Mouse (Mus musculus): ENCODE measurements around the gene Cntn2.
"Not testable (repeated sequence)": the region's sequence is repeated elsewhere in the genome, so short reads cannot be mapped to it uniquely, and the experiment has no call there.

Cntn2 gene

DNA sequence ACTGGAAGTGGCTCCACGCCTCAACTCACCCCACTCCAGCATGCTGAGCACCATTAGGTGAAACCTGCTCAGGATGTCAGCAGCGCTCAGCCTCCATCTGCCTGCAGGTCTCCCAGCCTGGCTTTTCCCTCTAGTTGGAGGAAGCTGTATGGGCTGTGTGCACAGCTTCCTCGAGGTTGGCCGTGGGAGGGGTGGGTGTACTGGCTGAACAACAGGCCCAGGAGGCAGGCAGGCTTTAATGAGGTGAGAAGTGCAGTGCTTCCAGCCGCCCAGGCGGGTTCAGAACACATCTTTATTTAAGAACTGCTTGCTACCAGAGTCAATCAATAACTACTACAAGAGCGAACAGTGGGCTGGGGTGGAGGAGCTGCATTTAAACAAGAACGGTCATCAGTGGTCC is 31.5 kb downstream of the Cntn2 start:
- DNase-seq (ENCODE audit: low spot score): no peak

DNA sequence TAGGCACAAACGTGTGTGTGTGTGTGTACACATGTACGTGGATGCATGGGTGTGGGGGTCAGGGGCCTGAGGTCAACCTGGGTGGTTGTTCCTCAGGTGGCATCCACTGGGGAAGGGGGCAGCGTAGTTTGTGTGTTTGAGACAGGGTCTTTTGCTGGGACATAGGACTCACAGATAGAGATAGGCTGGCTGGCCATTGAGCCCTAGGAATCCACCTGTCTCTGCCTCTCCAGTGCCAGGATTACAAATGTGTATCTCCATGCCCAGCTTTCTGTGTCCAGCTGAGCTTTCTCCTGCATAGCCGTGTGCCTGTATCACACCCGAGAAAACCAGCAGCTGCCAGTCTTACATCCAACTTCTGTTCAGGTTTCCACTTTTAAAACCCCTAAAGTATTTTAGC is 33.3 kb downstream of the Cntn2 start:
- DNase-seq (ENCODE audit: low spot score): no peak

DNA sequence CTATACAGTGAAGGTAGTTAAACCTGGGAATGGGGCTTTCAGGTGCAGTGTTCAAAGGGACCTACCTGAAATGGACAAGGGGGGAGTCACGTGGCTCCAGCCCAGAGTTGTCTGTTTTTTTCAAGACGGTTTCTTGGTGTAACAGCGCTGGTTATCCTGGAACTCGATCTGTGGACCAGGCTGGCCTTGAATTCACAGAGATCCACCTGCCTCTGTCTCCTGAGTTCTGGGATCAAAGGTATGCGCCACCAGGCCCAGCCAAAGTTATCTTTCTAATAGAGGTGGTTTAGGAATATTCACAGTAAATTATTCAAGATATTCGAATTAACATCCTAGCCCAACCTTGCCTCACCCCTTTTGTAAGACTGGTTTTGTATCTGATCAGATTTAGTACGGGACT is 36.4 kb downstream of the Cntn2 start:
- DNase-seq (ENCODE audit: low spot score): no peak

DNA sequence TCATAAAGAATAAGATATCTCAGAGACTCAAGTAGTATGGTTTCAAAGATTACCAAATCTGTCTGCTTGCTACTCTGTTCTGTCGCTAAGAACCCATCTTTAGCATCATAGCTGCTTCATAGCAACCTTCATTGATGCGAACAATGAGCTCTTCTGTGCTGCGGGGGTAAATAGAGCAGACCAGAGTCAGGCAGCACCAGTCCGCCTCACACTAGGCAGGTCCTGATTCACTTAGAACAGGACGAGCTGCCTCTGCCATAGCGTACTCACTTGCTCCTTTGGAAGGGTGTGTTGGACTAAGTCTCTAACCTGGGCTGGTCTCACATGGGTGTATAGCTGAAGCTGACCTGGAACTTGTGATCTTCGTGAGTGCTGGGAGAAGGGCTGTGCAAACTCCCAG is 37.0 kb downstream of the Cntn2 start, which contains the start of gene Tmem81:
TSS of gene Tmem81 (plus strand) at position 173 of the 400 bp plus-strand sequence.
- no peak for DNase-seq (ENCODE audit: low spot score)

DNA sequence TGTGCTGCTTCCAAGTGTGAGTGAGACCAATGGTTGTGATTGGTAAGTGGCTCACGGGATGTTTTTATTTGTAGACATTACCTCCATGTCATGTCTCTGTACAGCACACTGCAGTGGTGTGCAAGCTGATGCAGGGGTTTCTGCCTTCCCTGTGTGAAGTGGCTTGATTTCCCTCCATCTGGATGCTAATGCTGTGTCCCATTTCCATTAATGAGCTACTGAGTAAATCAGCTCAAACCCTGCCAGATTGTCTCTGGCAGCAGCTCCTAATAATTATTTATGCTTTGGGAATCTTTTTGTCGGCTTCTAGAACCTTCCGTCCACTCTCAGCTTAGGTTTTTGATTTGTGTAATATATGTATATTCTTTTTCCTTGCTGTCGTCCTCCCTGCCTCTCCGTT is 37.9 kb downstream of the Cntn2 start:
- no peak for DNase-seq (ENCODE audit: low spot score)

DNA sequence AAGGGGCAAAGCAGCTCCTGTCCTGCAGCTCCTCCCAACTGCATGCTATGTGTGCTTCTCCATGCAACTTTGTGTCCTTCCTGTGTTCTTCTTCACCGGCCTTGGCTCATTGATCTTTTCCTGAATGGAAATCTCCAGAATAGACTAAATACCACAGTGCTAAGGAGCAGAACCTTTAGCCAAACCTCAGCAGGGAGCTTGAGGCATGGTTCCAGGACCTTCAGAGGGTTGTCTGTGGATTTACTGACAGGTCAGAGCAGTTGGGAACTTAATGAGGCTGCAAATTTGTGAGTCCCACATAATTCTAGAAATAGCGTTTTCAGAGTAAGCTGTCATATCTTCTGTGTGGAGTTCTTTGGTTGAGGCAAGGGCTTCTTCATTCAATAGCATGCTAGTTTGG is 42.5 kb downstream of the Cntn2 start:
- no peak for DNase-seq (ENCODE audit: low spot score)

DNA sequence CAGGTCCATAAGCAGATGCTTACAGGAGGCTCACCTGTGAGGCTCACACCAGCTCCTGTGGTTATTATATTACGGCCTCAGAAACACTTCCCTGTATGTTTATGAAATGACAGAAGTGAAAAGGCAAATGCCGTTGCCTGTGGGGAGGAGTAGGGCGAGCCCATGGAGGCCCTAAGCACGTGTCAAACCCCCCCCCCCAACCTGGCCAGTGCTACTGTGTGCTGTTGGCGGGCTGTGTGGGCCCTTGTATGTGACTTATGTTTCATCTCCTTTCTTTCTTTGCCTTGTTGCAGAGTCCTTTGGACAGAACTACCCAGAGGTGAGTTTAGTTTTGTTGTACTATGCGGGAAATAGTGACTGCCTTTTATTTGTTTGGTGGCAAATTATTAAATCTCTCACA is 59.3 kb downstream of the Cntn2 start:
- DNase-seq (ENCODE audit: low spot score): no peak

DNA sequence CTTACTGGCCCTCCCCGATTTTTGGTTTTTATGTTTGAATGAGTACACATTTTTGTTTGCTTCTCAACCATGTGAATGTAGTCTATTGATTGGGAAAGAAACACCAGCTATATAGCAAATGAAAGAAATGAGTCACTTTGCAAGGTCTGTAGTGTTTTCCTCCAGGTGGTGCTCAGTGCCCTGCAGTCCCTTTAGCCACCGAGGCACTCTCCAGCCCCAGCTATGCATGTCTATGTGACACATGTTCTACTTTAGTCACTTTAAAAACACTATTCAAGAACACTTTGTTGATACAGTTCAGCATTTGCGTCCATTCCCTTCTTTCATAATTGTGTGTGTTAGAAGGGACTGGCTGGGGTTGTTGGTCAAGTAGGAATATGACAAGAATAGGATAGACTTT is 59.8 kb downstream of the Cntn2 start:
- no peak for DNase-seq (ENCODE audit: low spot score)

DNA sequence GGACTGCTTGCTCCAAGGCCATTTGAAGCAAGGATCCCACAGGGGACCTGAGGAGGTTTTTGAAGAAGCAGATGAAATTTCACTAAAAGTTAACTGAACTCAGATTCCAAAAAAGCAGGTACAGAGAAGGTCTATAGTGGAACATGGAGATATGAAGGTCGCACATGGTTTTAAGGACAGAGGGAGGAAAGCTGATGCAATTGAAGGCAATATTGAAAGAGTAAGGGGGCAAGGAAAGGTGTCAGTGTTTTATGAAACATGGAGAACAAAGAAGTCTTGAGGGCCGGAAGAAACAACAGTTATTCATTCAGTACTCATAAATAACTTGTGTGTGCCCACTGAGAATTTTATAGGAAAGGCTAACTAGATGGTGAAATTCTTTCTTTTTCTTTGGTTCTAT is 61.4 kb downstream of the Cntn2 start:
- no peak for DNase-seq (ENCODE audit: low spot score)

DNA sequence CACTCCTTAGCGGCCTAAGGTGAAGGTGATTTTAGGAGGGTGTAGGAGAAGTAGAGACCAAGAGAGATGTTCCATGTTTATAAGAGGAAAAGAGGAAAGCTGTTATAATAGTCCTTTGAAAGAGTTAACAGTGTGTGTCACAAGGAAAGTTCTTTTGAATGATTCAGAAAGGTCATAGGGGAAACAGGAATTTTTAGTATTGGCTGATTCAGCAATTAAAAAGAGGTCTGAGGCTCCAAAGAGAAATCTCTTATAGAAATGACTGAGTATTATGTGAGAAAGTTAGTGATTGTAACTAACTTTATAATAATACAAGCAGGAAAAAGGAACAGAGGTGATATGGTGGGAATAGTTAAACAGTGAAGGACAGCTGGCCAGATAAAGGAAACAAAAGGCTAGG is 63.6 kb downstream of the Cntn2 start:
- DNase-seq (ENCODE audit: low spot score): no peak

DNA sequence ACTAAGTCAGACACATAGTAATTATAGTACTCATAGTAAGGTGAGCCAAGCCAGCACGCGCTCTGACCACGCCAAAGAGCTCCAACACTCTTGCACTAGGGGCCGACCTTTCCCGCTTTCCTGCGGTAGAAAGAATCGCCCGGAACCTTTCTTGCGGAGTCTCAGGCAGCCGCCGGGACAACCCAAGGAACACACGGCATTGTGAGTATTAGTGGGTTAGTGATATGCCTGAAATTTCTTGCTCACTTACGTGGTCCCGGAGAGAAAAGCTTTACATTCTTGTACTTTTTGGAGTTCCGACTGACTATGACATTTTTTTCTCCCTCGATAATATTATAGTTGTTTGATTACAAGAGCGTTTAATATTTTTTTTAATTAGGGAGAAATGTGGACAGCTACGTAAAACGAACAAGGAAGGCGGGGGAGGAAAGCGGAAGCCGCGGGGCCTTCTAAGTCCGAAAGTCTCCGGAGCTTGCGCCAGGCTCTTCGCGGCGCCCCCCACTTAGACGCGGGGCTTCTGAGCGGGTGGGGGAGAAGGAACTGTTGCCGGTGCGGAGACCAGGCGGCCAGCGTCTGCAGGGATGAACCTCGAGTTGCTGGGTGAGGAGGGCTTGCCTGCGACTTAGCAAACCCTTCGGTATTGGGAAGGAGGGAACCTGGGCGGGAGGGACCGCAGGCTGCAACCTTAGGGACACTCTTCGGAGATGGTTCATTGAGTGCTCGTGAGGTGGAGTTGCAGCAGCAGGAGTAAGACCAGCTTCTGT is 65.9 kb downstream of the Cntn2 start, which contains the start of gene Rbbp5:
TSS of gene Rbbp5 (plus strand) at position 438 of the 764 bp plus-strand sequence.
- peak; percentile 87 for DNase-seq (ENCODE audit: low spot score)

DNA sequence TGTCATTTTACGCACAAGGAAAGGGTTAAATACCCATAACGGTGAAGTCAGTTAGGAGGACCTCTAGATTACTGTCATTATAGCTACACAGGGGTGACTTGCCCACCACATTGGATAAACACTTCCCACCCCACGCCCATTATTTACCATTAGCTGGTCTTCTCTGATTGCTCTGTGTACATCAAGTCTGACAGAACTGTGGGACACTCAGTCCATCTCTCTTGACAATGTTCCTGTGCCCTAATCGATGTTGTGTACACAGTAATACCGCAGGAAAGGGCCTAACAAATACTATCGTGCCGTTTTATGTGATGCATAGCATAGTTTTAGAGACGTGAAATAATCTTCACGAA is 66.5 kb downstream of the Cntn2 start:
- no peak for DNase-seq (ENCODE audit: low spot score)

DNA sequence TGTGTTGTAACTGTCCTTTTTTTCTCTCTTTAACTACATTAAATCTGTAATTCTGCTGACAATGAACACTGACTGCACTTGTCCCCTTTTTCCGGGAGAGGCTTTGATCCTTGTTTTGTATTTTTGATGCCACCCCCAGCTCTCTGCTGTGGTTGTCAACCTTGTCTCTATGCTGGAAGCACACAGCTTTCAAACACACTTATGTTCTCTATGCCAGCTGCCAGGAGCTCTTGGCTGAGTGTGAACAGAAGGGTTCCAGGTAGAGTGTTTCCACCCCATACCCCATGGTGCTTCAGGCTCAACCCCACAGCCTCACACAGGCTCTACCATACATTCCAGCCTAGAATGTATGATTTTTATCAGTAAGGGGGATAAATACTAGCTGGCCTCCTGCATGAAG is 68.6 kb downstream of the Cntn2 start:
- DNase-seq (ENCODE audit: low spot score): no peak

DNA sequence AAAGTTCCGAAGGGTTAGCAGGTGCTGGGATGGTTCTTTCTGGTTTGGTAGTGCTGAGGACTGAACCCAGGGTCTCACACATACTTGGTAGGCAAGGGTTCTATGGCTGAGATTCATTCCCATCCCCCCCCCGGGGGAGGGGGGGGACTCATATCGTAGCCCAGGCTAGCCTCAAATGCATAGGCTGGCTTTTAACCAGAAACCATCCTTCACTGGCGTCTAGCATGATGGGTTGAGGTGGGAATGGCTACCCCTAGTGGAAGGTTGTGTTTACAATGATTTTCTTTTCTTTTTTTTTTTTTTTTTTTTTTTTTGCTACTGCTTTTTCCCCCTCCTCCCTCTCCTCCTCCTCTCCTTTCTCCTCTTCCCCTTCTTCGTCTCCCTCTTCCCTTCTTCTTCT is 70.5 kb downstream of the Cntn2 start:
- DNase-seq (ENCODE audit: low spot score): no peak

DNA sequence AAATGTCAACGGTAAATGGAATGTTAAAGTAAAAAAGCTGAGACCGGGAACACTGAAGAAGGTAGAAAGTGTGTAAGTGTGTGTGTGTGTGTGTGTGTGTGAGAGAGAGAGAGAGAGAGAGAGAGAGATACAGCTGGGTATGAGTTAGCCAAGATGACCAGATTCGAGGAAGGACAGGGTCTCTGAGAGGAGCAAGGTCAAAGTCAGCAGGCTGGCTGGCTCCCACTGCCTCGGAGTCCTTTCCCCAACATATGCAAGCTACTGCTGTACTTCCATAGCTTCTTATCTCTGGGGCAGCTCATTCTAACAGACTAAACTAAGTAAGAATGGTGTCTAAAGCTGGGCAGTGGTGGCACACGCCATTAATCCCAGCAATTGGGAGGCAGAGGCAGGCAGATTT is 71.6 kb downstream of the Cntn2 start:
- no peak for DNase-seq (ENCODE audit: low spot score)

DNA sequence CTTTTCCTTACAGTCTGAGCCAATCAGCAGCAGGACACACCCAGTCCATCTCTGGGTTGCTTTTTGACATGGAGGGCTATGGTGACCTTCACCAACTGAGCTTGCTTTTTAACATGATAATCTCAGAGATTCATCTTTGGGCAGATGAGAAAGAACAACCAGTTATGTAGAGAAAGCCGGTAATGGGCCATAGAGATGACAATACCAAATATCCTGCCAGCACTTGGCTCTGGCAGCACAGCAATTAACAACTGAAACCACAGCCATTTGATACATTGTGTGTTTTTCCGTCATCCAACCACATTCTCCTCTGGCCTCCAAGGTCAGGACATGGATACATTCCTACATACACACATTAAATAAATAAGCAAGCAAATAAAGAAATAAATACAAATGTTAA is 72.0 kb downstream of the Cntn2 start:
- no peak for DNase-seq (ENCODE audit: low spot score)

DNA sequence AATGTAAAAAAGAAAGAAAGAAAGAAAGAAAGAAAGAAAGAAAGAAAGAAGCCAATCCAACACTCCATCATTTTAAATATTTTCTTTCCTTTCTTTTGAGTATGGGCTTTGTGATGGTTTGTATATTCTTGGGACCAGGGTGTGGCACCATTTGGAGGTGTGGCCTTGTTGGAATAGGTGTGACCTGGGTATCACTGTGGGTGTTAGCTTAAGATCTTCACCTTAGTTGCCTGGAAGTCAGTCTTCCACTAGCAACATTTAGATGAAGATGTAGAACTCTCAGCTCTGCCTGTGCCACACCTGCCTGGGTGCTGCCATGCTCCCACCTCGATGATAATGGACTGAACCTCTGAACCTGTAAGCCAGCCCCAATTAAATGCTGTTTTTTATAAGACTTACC is 73.0 kb downstream of the Cntn2 start:
- not testable (repeated sequence) for DNase-seq (ENCODE audit: low spot score)

DNA sequence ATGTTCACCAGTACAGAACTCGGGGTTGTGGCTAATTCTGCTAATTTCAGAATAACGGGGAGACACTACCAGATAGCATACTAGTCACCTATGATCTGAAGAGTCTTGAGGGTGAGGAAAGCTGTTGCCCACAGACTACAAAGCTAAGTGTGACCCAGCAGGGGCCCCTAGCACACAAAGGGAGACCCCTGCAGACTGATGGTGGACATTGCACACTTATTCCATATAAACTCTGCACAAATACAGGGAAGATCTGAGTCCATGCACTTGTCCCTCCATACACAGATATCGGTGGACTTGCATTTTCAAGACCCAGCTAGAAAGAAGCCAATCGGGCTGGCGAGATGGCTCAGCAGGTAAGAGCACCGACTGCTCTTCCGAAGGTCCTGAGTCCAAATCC is 73.5 kb downstream of the Cntn2 start:
- DNase-seq (ENCODE audit: low spot score): no peak

DNA sequence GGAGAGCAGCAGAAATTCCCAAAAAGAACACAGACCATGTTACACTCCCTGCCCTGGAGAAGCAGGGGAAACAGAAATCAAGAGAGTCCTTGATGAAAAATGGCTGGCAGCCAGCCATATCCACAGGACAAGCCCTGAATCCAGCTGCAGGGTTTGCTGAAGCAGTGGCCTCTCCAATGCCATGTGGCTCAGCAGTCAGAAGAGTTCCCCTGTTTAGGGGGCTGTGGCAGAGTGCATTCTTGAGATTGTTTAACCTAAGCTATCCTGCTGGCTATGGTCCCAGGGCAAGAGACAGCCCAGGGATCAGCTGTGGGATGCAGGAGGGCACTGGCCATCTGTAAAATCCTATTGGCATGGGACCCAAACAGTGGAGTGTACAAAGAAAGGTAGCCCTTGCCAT is 74.1 kb downstream of the Cntn2 start:
- no peak for DNase-seq (ENCODE audit: low spot score)

DNA sequence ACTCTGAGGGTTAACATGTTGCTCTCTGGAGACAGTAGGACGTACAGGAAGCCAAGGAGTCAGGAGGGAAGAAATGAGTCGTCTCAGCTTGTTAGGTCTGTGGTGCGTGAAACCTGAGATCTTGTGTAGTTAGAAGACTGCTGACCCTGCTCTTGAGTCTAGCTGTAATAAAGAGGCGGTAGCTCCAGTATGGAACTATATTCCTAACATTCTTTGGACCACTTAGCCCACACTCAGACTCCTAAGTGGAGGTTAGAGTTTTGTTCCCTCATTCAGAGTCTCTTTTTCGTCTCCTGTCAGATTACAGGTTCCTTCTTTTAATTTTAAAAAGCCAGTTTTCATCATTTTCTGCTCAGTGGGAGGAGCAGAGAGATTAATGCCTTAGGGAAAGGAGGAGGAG is 78.4 kb downstream of the Cntn2 start:
- DNase-seq (ENCODE audit: low spot score): no peak

Measured in urinary bladder, postnatal 14 days (tissue).